Mouse (Mus musculus) CH12.LX (cell line): ENCODE results near the gene Gripap1. TPM values are rescaled to one million over a fixed set of nuclear protein-coding genes. Genes with fewer than 3 reads are reported as not detected.

Experiments
- DNase-seq: peaks from one replicate; pipeline ENCODE4 v3.0.0-alpha.2; 2013; ENCODE audit errors: extremely low read depth
- H3K27ac ChIP-seq: 2 replicates; pipeline ENCODE4 v1.5.1; 2012; ENCODE audit warnings: low read depth, mild to moderate bottlenecking, control low read depth, moderate library complexity; ENCODE audit not compliant: insufficient read depth
- H3K27me3 ChIP-seq: replicated peaks from 2 replicates; pipeline ENCODE3; 2012; ENCODE audit warnings: inconsistent platforms
- H3K36me3 ChIP-seq, 2 experiments: replicated peaks in 1 of 2; 2 replicates each; pipeline versions ENCODE3 to v1.6.1; 2012; ENCODE audit warnings: inconsistent platforms in 1 of 2, low read length in 1 of 2, mild to moderate bottlenecking in 1 of 2, mixed read lengths in 1 of 2, moderate library complexity in 1 of 2; ENCODE audit not compliant: control insufficient read depth in 1 of 2, insufficient read depth in 1 of 2
- H3K4me1 ChIP-seq, 2 experiments: 2 replicates each; pipeline ENCODE4 v1.6.1; 2012; ENCODE audit warnings: inconsistent platforms in 1 of 2, moderate library complexity in 1 of 2; ENCODE audit not compliant: insufficient read depth in 2 of 2, control insufficient read depth in 1 of 2
- H3K4me2 ChIP-seq: 2 replicates; pipeline ENCODE4 v1.6.1; 2012; ENCODE audit warnings: low read depth, mild to moderate bottlenecking, control low read depth; ENCODE audit not compliant: poor library complexity, insufficient read depth, severe bottlenecking
- H3K4me3 ChIP-seq, 3 experiments: fragments of 150-350 bp in 1 of 3; sonication (generic) in 1 of 3; replicated peaks in 1 of 3; 2 replicates each; pipeline versions ENCODE3 to v1.5.1; 2011 to 2012; ENCODE audit warnings: low read depth in 2 of 3, low read length in 2 of 3, mild to moderate bottlenecking in 2 of 3, moderate library complexity in 2 of 3, control low read depth in 1 of 3, improper control_type of control experiment in 1 of 3, inconsistent platforms in 1 of 3, mixed read lengths in 1 of 3; ENCODE audit not compliant: poor library complexity in 1 of 3
- H3K79me2 ChIP-seq: replicated peaks from 2 replicates; pipeline ENCODE4 v1.6.1; 2012; ENCODE audit warnings: mild to moderate bottlenecking, moderate library complexity; ENCODE audit not compliant: control insufficient read depth, poor library complexity, insufficient read depth, severe bottlenecking; ENCODE audit errors: extremely low read depth
- H3K9ac ChIP-seq: 2 replicates; pipeline ENCODE4 v1.6.1; 2012; ENCODE audit warnings: low read depth, mild to moderate bottlenecking, control low read depth, moderate library complexity; ENCODE audit not compliant: insufficient read depth
- H3K9me3 ChIP-seq: replicated peaks from 2 replicates; pipeline ENCODE3; 2012; ENCODE audit warnings: low read length, inconsistent platforms, mixed read lengths
- BHLHE40 ChIP-seq: IDR thresholded peaks from 2 replicates; pipeline ENCODE4 v1.6.1; 2011; ENCODE audit warnings: mild to moderate bottlenecking, low read depth, low read length, improper control_type of control experiment
- CHD2 ChIP-seq: IDR thresholded peaks from 2 replicates; pipeline ENCODE4 v1.6.1; 2011; ENCODE audit warnings: low read length, improper control_type of control experiment
- CTCF ChIP-seq, 2 experiments: IDR thresholded peaks in 1 of 2; conservative IDR thresholded peaks in 1 of 2; 2 replicates each; pipeline ENCODE4 v1.5.1; 2011 to 2012; ENCODE audit warnings: low read depth in 2 of 2, low read length in 2 of 2, improper control_type of control experiment in 1 of 2, inconsistent platforms in 1 of 2, mild to moderate bottlenecking in 1 of 2, moderate library complexity in 1 of 2
- ELF1 ChIP-seq: IDR thresholded peaks from 2 replicates; pipeline ENCODE4 v1.6.1; 2014; ENCODE audit warnings: low read depth, mild to moderate bottlenecking, inconsistent platforms, low read length, improper control_type of control experiment
- GABPA ChIP-seq: IDR thresholded peaks from 2 replicates; pipeline ENCODE4 v1.6.1; 2012; ENCODE audit warnings: low read depth, low read length, improper control_type of control experiment, inconsistent platforms; ENCODE audit not compliant: insufficient replicate concordance
- JUN ChIP-seq: IDR thresholded peaks from 2 replicates; pipeline ENCODE4 v1.6.1; 2011; ENCODE audit warnings: low read depth, mild to moderate bottlenecking, low read length, improper control_type of control experiment, moderate library complexity; ENCODE audit not compliant: insufficient read depth
- JUND ChIP-seq: conservative IDR thresholded peaks from 2 replicates; pipeline ENCODE4 v1.6.1; 2011; ENCODE audit warnings: low read depth, low read length, improper control_type of control experiment
- KAT2A ChIP-seq: IDR thresholded peaks from 2 replicates; pipeline ENCODE4 v1.6.1; 2012; ENCODE audit warnings: low read length, improper control_type of control experiment, inconsistent platforms; ENCODE audit not compliant: insufficient replicate concordance
- MAFK ChIP-seq: IDR thresholded peaks from 2 replicates; pipeline ENCODE4 v1.6.1; 2011; ENCODE audit warnings: low read length, improper control_type of control experiment; ENCODE audit not compliant: insufficient replicate concordance
- MAX ChIP-seq: IDR thresholded peaks from 2 replicates; pipeline ENCODE4 v1.6.1; 2011; ENCODE audit warnings: low read length, improper control_type of control experiment
- MAZ ChIP-seq: IDR thresholded peaks from 2 replicates; pipeline ENCODE4 v1.6.1; 2012; ENCODE audit warnings: low read depth, mild to moderate bottlenecking, inconsistent platforms, low read length, improper control_type of control experiment, moderate library complexity
- MEF2A ChIP-seq: IDR thresholded peaks from 2 replicates; pipeline ENCODE4 v1.6.1; 2014; ENCODE audit warnings: low read depth, mild to moderate bottlenecking, inconsistent platforms, low read length, improper control_type of control experiment, borderline replicate concordance
- MXI1 ChIP-seq: IDR thresholded peaks from 2 replicates; pipeline ENCODE4 v1.6.1; 2011; ENCODE audit warnings: mild to moderate bottlenecking, low read depth, low read length, improper control_type of control experiment
- MYC ChIP-seq: IDR thresholded peaks from 2 replicates; pipeline ENCODE4 v1.6.1; 2011; ENCODE audit warnings: low read depth, mild to moderate bottlenecking, improper control_type of control experiment, low read length
- NELFE ChIP-seq: IDR thresholded peaks from 2 replicates; pipeline ENCODE4 v1.6.1; 2011; ENCODE audit warnings: low read depth, low read length, improper control_type of control experiment
- NRF1 ChIP-seq: IDR thresholded peaks from 2 replicates; pipeline ENCODE4 v1.6.1; 2014; ENCODE audit warnings: low read depth, mild to moderate bottlenecking, inconsistent platforms, low read length, improper control_type of control experiment, moderate library complexity
- POLR2A ChIP-seq: IDR thresholded peaks from 2 replicates; pipeline ENCODE4 v1.6.1; 2011; ENCODE audit warnings: low read depth, mild to moderate bottlenecking, improper control_type of control experiment, low read length
- POLR2AphosphoS2 ChIP-seq: IDR thresholded peaks from 2 replicates; pipeline ENCODE4 v1.6.1; 2011; ENCODE audit warnings: low read depth, low read length, improper control_type of control experiment
- RAD21 ChIP-seq: IDR thresholded peaks from 2 replicates; pipeline ENCODE4 v1.6.1; 2011; ENCODE audit warnings: low read depth, mild to moderate bottlenecking, low read length, improper control_type of control experiment, moderate library complexity
- SIN3A ChIP-seq: IDR thresholded peaks from 2 replicates; pipeline ENCODE4 v1.6.1; 2012; ENCODE audit warnings: low read length, improper control_type of control experiment, inconsistent platforms
- SMC3 ChIP-seq: IDR thresholded peaks from 2 replicates; pipeline ENCODE4 v1.6.1; 2011; ENCODE audit warnings: low read depth, low read length, improper control_type of control experiment
- TBP ChIP-seq: conservative IDR thresholded peaks from 2 replicates; pipeline ENCODE4 v1.6.1; 2011; ENCODE audit warnings: low read depth, low read length, improper control_type of control experiment
- TCF12 ChIP-seq: IDR thresholded peaks from 2 replicates; pipeline ENCODE4 v1.6.1; 2014; ENCODE audit warnings: low read depth, mild to moderate bottlenecking, inconsistent platforms, low read length, improper control_type of control experiment
- USF2 ChIP-seq: conservative IDR thresholded peaks from 2 replicates; pipeline ENCODE4 v1.6.1; 2011; ENCODE audit warnings: low read depth, low read length, improper control_type of control experiment
- ZC3H11A ChIP-seq: IDR thresholded peaks from 2 replicates; pipeline ENCODE4 v1.6.1; 2012; ENCODE audit warnings: low read depth, mild to moderate bottlenecking, inconsistent platforms, low read length, improper control_type of control experiment
- ZKSCAN1 ChIP-seq: IDR thresholded peaks from 2 replicates; pipeline ENCODE4 v1.6.1; 2012; ENCODE audit warnings: low read depth, inconsistent platforms, low read length, improper control_type of control experiment, borderline replicate concordance
- ZMIZ1 ChIP-seq: IDR thresholded peaks from 2 replicates; pipeline ENCODE4 v1.6.1; 2012; ENCODE audit warnings: low read depth, mild to moderate bottlenecking, inconsistent platforms, low read length, improper control_type of control experiment
- ZNF384 ChIP-seq: IDR thresholded peaks from 2 replicates; pipeline ENCODE4 v1.6.1; 2012; ENCODE audit warnings: low read depth, low read length, improper control_type of control experiment, inconsistent platforms
- dilution Hi-C: fragments of 300-500 bp; cut with MboI; formaldehyde crosslinking; loops from 2 replicates; pipeline ENCODE4 v1.14.3; 2020; ENCODE audit warnings: low sequenced_read_pairs; ENCODE audit not compliant: extremely low pct_unique_long_range_greater_than_20kb, extremely low pct_ligation_motif_present
- in situ Hi-C: fragments of 300-500 bp; cut with MboI; formaldehyde crosslinking; loops from 3 replicates; pipeline ENCODE4 v1.14.3; 2019; ENCODE audit warnings: low sequenced_read_pairs, low pct_ligation_motif_present, low pct_unique_long_range_greater_than_20kb, mixed read lengths
- polyA plus RNA-seq: library from polyadenylated mRNA; unstranded; fragments of >175 nt; gene quantifications from 2 replicates; pipeline ENCODE4 v1.2.1, GENCODE M21; 2012; ENCODE audit warnings: low read depth; ENCODE audit not compliant: insufficient read length
- total RNA-seq, 2 experiments: library from RNA; depleted of rRNA; stranded (reverse); fragments of 300-350 nt in 1 of 2; fragments of >200 nt in 1 of 2; gene quantifications; 2 replicates each; pipeline ENCODE4 v1.2.3; 2012 to 2014

Gene Gripap1
- total and polyA plus RNA-seq, 3 experiments: 15.7 to 49.4 (median 25.5) TPM

DNA sequence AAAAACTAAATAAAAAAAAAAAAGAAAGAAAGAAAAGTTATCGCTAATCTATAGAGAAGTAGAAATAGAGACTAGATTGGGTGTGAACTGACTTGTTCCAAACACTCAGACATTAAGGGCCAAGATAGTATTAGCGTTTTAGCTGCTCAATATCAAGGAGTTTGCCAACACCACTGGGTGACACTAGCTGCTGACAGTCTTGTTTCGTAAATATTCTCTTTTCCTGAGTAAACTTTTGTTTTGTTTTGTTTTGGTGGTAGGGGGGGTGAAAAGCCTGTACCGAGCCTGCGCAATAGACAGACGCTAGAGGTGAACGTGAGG lies 51.2 kb downstream of the Gripap1 start:
- dilution Hi-C loops: no loop called here
- H3K9me3 ChIP-seq: no peaks in the 10 kb centered on the region
- TF ChIP-seq RAD21 (no peak), ZC3H11A (no peak), USF2 (no peak), MAZ (no peak), ELF1 (no peak), TBP (no peak), MYC (no peak), GABPA (no peak), KAT2A (0 out of 2 replicates have a peak, but pooled peaks have one; percentile 10), ZNF384 (no peak), JUND (no peak), BHLHE40 (no peak), JUN (no peak), SIN3A (no peak; the same call in 1 of the 2 replicates), NRF1 (peak; percentile 78), TCF12 (0 out of 2 replicates have a peak, but pooled peaks have one; percentile 12), ZKSCAN1 (no peak)
- H3K27ac ChIP-seq: no peak overlapping the region
- no peak for DNase-seq
- peak overlapping the region; percentile 65; the same call in 1 of the 2 replicates for H3K4me2 ChIP-seq
- H3K27me3 ChIP-seq: no peaks in the 10 kb centered on the region
- peak overlapping the region; percentile 44; the same call in 1 of the 2 replicates for H3K9ac ChIP-seq
- H3K36me3 ChIP-seq: peaks cover 7 to 33% of the 10 kb centered on the region in 2 experiments
- in situ Hi-C loops: no loop called here
- H3K79me2 ChIP-seq: peaks cover 39% of the 10 kb centered on the region
- peak overlapping the region; percentile 39 to 45 (median 41) for H3K4me3 ChIP-seq
- H3K4me1 ChIP-seq: peaks cover 0 to 17% of the 10 kb centered on the region in 2 experiments; a peak in 2 of 4 replicates

GRCm38 (mm10) chrX:7841163-7842162 lies 51.9 kb downstream of the Gripap1 start, which contains the start of gene Otud5:
Gene Otud5 (plus strand): TSS chrX:7841364.
- peak within 1 kb of the TSS; percentile 71 to 98 (median 75) for H3K4me3 ChIP-seq
- in situ Hi-C loops: no loop called here
- no peaks in the 10 kb centered on the region for H3K9me3 ChIP-seq
- H3K4me1 ChIP-seq: peaks cover 0 to 18% of the 10 kb centered on the region in 2 experiments; a peak in 2 of 4 replicates
- H3K36me3 ChIP-seq: peaks cover 7 to 30% of the 10 kb centered on the region in 2 experiments
- H3K27me3 ChIP-seq: no peaks in the 10 kb centered on the region
- TF ChIP-seq TCF12: peak; percentile 31; the same call in 1 of the 2 replicates
- no peak for TF ChIP-seq ZC3H11A
- TF ChIP-seq MAFK: no peak
- TF ChIP-seq POLR2A: peak; percentile 53
- no peak for TF ChIP-seq USF2
- peak; percentile 36; the same call in 1 of the 2 replicates for TF ChIP-seq BHLHE40
- TF ChIP-seq ZMIZ1: no peak
- TF ChIP-seq SIN3A: peak; percentile 39; the same call in 1 of the 2 replicates
- TF ChIP-seq CTCF (conservative IDR thresholded peaks at IDR 0.05 in 1 of 2, IDR thresholded peaks at IDR 0.05 in 1 of 2; ENCODE audit: low read depth in 2 of 2, low read length in 2 of 2): no peak
- TF ChIP-seq MXI1: peak; percentile 88
- peak; percentile 85 for TF ChIP-seq NRF1
- TF ChIP-seq ELF1: peak; percentile 92
- TF ChIP-seq MEF2A: 0 out of 2 replicates have a peak, but pooled peaks have one; percentile 12
- TF ChIP-seq MYC: no peak
- TF ChIP-seq MAX: no peak
- TF ChIP-seq CHD2: peak; percentile 52; the same call in 1 of the 2 replicates
- no peak for TF ChIP-seq GABPA
- 0 out of 2 replicates have a peak, but pooled peaks have one; percentile 25 for TF ChIP-seq KAT2A
- TF ChIP-seq NELFE: peak; percentile 8
- no peak for TF ChIP-seq SMC3
- no peak for TF ChIP-seq POLR2AphosphoS2
- TF ChIP-seq, all 38 proteins: peak for 11
- peak within 1 kb of the TSS; percentile 80 for H3K27ac ChIP-seq
- peak within 1 kb of the TSS; percentile 65; the same call in 1 of the 2 replicates for H3K4me2 ChIP-seq
- dilution Hi-C loops: no loop called here
- peaks cover 46% of the 10 kb centered on the region for H3K79me2 ChIP-seq
- peak within 1 kb of the TSS; percentile 99 for H3K9ac ChIP-seq
- DNase-seq: peak; percentile 94
